Mouse (Mus musculus): Measurements from ENCODE around the gene Naip5. TPM values are rescaled to one million over a fixed set of nuclear protein-coding genes. Genes with fewer than 3 reads are reported as not detected.
"Not testable (repeated sequence)": the region's sequence is repeated elsewhere in the genome, so short reads cannot be mapped to it uniquely, and the experiment has no call there.

The Naip5 gene
- polyA plus RNA-seq (2016; fragmentation: Nextera tagmentation; extraction: Ambion mirVana) = not detected in 2 replicates

DNA sequence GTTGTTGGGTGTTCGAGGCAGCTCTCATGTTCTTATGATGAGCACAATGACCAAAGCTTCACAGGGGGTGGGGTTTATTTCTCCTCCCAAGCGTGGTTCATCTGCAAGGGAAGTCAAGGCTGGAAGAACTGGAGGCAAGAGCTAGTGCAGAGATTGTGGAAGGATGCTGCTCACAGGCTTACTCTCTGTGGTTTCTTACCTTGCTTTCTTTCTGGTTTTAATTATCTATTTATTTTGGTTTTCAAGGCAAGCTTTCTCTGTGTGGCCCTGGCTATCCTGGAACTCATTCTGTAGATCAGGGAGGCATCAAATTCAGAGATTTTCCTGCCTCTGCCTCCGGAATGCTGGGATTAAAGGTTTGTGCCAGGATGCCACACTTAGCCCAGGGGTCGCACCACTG lies at the start of gene Naip5:
Gene Naip5, minus strand, starts transcription at position 101 of the 400 bp plus-strand sequence.
- not testable (repeated sequence) for H3K27ac ChIP-seq; H3K4me2 ChIP-seq; H3K9ac ChIP-seq; H3K9me3 ChIP-seq; H3K4me1 ChIP-seq; H3K36me3 ChIP-seq (replicated peaks); H3K27me3 ChIP-seq; H3K4me3 ChIP-seq (replicated peaks); ATAC-seq (ENCODE audit: low FRiP score)
- WGBS = 81% methylated on average over 4 of the region's 4 CpGs

DNA sequence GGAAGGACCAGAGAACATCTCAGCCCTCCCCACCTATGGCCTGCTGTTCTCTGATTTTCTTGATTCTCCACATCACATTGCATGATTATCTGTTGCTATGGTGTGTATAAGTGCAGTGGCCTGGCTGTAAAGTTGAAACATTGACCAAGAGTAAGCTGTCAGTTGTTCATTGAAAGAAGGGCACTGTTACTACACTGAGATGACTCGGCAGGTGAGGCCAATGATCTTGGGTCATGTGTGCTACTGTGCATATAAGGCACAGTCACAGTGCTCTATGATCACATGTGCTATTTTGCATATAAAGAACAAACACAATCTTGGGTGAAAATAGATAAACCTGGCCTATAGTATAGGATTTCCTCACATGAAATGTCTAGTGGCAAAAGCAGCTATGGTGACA lies 38.5 kb upstream of the Naip5 start:
- WGBS = 85% methylated on average over 1 of the region's 1 CpGs
- Histone ChIP-seq H3K27ac (no peak overlapping the region), H3K27me3 (no peaks in the 10 kb centered on the region), H3K4me1 (no peaks in the 10 kb centered on the region), H3K9me3 (no peaks in the 10 kb centered on the region), H3K4me2 (no peak overlapping the region), H3K9ac (no peak overlapping the region), H3K4me3 (replicated peaks) (no peak overlapping the region), H3K36me3 (replicated peaks) (no peaks in the 10 kb centered on the region)
- ATAC-seq (ENCODE audit: low FRiP score) = no peak

DNA sequence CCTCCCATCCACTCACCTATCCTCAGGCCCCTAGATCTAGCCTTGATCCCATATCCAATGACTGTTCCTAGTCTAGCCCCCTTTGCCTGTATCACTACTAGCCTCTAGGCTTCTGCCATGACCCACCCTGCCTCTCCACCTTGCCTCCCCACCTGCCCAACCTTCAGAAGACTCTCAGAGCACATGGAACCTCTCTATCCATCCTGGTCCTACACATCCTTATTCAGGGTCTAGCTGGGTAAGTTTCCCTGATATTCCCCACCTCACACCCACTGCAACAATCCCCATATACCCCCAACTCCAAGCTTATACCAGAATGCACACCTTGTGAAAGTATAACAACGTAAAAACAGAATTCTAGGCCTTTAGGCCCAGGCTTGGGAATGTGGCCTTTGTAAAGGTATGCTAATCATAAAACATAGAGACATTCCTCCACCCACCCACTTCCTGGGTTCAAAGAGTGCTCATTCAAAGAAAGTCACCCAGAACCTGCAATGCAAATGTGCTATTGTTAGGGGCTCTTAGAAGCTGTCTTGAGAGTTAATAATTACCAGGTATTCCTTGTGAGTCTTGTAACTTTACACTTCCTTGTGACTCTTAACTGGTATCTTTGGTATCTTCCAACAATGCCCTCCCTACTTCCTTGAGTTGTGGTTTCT lies 25.5 kb upstream of the Naip5 start:
- WGBS = no CpG with 5 or more reads among the region's 1 CpGs
- H3K4me1 ChIP-seq; H3K9ac ChIP-seq; ATAC-seq (ENCODE audit: low FRiP score); H3K4me3 ChIP-seq (replicated peaks); H3K36me3 ChIP-seq (replicated peaks); H3K27me3 ChIP-seq; H3K27ac ChIP-seq; H3K4me2 ChIP-seq; H3K9me3 ChIP-seq: not testable (repeated sequence)

DNA sequence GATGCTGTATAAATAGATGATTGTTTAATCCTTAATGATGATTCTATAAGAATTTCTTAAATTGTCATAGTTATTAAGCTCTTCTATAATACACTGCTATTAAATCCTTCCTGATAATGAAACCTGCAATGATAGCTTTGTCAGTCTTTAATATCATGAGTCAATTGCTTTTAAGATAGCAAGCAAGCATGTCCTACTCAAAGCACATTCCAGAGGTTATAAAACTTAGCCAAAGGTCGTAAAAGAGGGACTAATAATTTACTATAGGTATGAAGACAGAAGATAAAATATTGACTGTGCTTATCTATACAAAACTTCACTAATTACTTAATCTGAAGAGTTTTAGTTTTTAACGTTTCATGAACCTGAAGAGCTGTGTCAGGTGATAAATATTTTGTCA lies 10.9 kb upstream of the Naip5 start:
- not testable (repeated sequence) for H3K9ac ChIP-seq; H3K27ac ChIP-seq; H3K4me1 ChIP-seq; H3K9me3 ChIP-seq; H3K4me2 ChIP-seq; H3K36me3 ChIP-seq (replicated peaks); ATAC-seq (ENCODE audit: low FRiP score); H3K4me3 ChIP-seq (replicated peaks); H3K27me3 ChIP-seq
- 83% methylated on average over 2 of the region's 2 CpGs for WGBS

DNA sequence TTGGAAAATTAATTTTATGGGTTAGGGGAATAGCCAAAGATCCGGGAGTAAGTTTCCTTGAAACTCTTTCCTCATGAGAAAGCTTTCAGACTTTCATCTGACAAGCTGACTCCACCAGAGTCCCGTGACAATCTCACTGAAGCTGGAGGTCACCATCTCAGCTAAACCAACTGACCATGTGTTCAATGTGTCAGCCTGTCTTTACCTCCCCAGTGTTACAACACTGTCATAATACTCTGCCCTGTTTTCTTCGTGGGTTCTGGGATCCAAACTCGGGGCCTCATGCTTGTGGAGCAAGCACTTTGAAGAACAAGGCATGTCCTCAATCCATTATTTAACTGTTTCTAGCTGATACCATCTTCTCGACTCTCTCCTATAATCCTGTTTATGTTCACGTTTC lies 9.8 kb upstream of the Naip5 start:
- ATAC-seq (ENCODE audit: low FRiP score); H3K4me3 ChIP-seq (replicated peaks); H3K36me3 ChIP-seq (replicated peaks); H3K9me3 ChIP-seq; H3K4me2 ChIP-seq; H3K27ac ChIP-seq; H3K9ac ChIP-seq; H3K27me3 ChIP-seq; H3K4me1 ChIP-seq: not testable (repeated sequence)
- WGBS = 89% methylated on average over 6 of the region's 6 CpGs

DNA sequence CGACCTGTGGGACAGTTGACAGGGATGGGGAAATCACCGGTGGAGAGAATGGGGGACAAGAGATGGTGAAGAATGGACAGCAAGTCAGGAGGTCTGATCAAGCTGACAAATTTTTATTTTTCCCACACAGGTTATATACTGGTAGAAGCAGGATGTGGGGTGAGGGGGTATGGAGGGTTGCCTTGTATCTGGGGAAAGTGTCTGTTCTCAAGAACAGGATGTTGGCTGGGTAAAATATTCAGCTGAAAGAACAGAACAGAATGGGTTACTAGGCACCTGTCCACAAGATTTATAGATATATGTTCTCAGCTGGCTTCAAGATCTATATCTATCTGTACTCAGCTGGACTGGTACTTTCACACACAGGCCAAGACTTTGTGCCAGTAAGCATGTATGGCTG lies 5.8 kb upstream of the Naip5 start:
- not testable (repeated sequence) for H3K4me3 ChIP-seq (replicated peaks); H3K27ac ChIP-seq; H3K4me1 ChIP-seq; H3K4me2 ChIP-seq; H3K36me3 ChIP-seq (replicated peaks); H3K9me3 ChIP-seq; ATAC-seq (ENCODE audit: low FRiP score); H3K9ac ChIP-seq; H3K27me3 ChIP-seq
- 76% methylated on average over 2 of the region's 2 CpGs for WGBS

DNA sequence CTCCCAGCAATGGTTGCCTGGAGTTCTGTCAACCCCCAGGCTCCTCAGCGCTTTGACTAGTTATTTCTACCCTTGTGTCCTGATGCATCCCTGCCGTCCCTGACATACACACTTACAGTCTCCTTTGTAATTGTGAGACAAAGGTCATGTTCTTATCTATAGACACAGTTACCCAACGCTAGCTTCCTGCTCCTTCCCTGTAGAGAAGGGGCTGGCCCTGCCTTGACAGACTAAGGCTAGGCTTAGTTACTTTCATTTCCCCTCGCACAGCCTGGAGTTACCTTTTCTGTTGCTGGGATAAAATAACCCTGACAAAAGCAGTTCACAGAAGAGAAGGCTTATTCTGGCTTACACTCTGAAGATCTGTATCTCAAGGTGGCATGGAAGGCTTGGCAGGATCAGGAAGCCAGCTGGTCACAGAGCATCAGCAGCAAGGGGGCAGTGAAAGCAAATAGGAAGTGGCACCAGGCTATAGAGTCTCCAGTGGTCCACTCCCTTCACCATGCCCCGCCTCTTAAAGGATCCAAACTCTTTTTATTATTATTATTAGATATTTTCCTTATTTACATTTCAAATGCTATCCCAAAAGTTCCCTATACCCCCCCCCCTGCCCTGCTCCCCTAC lies 885 bp upstream of the Naip5 start:
- H3K27me3 ChIP-seq; ATAC-seq (ENCODE audit: low FRiP score); H3K27ac ChIP-seq; H3K4me1 ChIP-seq; H3K9ac ChIP-seq; H3K4me3 ChIP-seq (replicated peaks); H3K9me3 ChIP-seq; H3K4me2 ChIP-seq; H3K36me3 ChIP-seq (replicated peaks): not testable (repeated sequence)
- WGBS = 71% methylated on average over 5 of the region's 5 CpGs

DNA sequence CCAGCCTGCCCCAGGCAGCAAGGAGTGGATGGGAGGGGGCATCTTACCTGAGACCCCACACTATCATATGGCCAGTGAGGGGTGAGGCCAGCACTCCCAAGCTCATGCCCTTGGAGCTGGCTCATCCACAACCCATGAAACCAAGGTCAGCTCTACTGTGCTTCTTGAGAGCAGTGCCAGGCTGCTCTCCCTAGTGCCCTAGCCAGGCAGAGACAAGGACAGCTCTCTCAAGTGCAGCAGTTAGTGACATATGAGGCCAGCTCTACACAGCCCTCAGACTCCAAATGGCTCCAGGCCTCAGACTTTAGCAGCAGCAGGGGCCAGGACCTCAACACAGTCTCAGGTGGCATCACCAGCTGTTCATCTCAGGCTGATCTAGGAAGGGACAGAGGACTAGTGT lies 2.4 kb downstream of the Naip5 start:
- Histone ChIP-seq H3K4me2 (no peak overlapping the region), H3K4me3 (replicated peaks) (no peak overlapping the region), H3K27ac (no peak overlapping the region), H3K9me3 (no peaks in the 10 kb centered on the region), H3K4me1 (no peaks in the 10 kb centered on the region), H3K27me3 (no peaks in the 10 kb centered on the region), H3K36me3 (replicated peaks) (no peaks in the 10 kb centered on the region), H3K9ac (no peak overlapping the region)
- ATAC-seq (ENCODE audit: low FRiP score) = no peak

DNA sequence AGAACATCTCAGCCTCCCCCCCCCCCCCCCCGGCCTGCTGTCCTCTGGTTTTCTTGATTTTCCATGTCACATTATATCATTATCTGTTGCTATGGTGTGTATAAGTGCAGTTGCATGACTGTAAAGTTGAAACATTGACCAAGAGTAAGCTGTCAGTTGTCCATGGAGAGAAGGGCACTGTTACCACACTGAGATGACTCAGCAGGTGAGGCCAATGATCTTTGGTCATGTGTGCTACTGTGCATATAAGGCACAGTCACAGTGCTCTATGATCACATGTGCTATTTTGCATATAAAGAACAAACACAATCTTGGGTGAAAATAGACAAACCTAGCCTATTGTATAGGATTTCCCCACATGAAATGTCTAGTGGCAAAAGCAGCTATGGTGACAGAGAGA lies 32.4 kb downstream of the Naip5 start:
- H3K9me3 ChIP-seq; H3K27me3 ChIP-seq; H3K9ac ChIP-seq; H3K4me1 ChIP-seq; H3K4me3 ChIP-seq (replicated peaks); H3K4me2 ChIP-seq; H3K36me3 ChIP-seq (replicated peaks); H3K27ac ChIP-seq; ATAC-seq (ENCODE audit: low FRiP score): not testable (repeated sequence)
- WGBS = 67% methylated on average over 1 of the region's 1 CpGs

DNA sequence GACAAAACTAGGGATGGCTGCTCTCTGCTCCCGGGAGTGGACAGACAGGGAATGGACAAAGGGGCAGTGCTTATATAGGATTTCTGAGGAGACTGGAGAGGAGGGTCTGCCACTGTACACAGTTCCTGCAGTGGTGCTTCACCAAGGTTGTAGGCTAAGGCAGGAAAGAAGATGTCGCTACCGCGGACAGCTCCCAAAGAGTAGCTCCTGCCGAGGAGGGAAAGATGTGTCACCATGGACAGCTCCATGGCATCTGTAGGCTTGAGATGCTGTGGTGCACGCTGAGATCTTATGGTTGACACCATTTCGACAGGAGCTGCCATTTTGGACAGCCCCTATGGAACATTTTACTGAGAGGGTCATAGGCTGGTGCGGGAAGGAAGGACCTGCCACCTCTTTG lies 35.6 kb downstream of the Naip5 start:
- Histone ChIP-seq H3K4me3 (replicated peaks) (no peak overlapping the region), H3K9ac (no peak overlapping the region), H3K27ac (no peak overlapping the region), H3K36me3 (replicated peaks) (no peaks in the 10 kb centered on the region), H3K4me2 (no peak overlapping the region), H3K27me3 (no peaks in the 10 kb centered on the region), H3K9me3 (no peaks in the 10 kb centered on the region), H3K4me1 (no peaks in the 10 kb centered on the region)
- 33% methylated on average over 8 of the region's 8 CpGs for WGBS
- no peak for ATAC-seq (ENCODE audit: low FRiP score)

DNA sequence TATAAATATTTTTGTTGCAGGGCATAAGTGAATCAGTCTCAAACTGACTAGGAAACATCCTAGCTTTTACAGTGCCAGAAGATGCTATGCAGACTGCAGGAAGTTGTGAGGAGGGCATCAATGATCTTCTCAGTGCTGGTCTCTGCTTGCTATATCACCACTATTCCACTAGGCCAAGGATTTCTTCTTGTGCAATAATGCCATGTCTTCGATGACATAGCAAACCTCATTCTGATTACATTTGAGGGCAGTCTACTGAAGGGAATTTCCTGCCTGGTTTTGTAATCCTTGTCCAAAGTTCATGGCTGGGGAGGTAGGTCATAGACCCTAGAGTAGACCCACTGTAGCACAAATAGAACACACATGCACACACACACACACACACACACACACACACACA lies 42.8 kb downstream of the Naip5 start:
- Histone ChIP-seq H3K4me2 (no peak overlapping the region), H3K27me3 (no peaks in the 10 kb centered on the region), H3K27ac (no peak overlapping the region), H3K4me1 (no peaks in the 10 kb centered on the region), H3K9me3 (no peaks in the 10 kb centered on the region), H3K9ac (no peak overlapping the region), H3K36me3 (replicated peaks) (no peaks in the 10 kb centered on the region), H3K4me3 (replicated peaks) (no peak overlapping the region)
- 97% methylated on average over 1 of the region's 1 CpGs for WGBS
- no peak for ATAC-seq (ENCODE audit: low FRiP score)

DNA sequence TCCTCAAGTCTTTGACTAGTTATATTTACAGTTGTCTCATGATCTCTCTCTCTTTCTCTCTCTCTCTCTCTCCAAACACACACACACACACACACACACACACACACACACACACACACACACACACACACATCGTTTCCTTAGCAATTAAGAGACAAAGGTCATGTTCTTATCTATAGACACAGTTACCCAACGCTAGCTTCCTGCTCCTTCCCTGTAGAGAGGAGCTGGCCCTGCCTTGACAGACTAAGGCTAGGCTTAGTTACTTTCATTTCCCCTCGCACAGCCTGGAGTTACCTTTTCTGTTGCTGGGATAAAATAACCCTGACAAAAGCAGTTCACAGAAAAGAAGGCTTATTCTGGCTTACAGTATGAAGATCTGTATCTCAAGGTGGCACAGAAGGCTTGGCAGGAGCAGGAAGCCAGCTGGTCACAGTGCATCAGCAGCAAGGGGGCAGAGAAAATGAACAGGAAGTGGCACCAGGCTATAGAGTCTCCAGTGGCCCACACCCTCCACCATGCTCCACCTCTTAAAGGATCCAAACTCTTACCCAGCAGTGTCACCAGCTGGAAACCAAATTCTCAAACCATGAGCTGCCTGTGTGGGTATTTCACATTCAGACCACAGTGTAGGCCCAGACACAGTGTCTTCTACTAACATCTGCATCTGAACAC lies 44.3 kb downstream of the Naip5 start, which contains the start of gene Naip2:
Gene Naip2, minus strand, starts transcription at position 434 of the 675 bp plus-strand sequence.
- not testable (repeated sequence) for ATAC-seq (ENCODE audit: low FRiP score); H3K36me3 ChIP-seq (replicated peaks); H3K27ac ChIP-seq; H3K4me3 ChIP-seq (replicated peaks); H3K9me3 ChIP-seq; H3K9ac ChIP-seq; H3K27me3 ChIP-seq; H3K4me2 ChIP-seq; H3K4me1 ChIP-seq
- 76% methylated on average over 3 of the region's 3 CpGs for WGBS

DNA sequence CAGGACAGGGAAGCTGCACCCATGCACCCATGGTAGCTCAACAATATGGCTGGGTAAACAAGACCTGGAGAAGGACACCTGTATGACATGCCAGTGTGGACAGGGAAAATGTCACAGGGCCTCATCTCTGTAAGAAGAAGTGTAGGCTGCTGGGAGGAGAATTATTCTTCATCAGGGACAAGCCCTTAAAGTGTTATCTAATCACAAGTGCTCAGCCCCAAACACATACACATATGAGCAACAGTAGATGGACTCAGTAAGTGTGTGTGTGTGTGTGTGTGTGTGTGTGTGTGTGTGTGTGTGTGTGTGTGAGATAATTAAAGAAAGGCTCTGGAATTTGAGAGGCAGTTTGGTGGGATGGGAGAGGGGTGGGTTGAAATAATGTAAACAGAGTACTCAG lies 45.3 kb downstream of the Naip5 start:
- H3K4me2 ChIP-seq = no peak overlapping the region
- H3K9me3 ChIP-seq = no peaks in the 10 kb centered on the region
- no peaks in the 10 kb centered on the region for H3K4me1 ChIP-seq
- H3K27me3 ChIP-seq = no peaks in the 10 kb centered on the region
- H3K4me3 ChIP-seq (replicated peaks) = no peak overlapping the region
- H3K9ac ChIP-seq = no peak overlapping the region
- H3K27ac ChIP-seq = no peak overlapping the region
- H3K36me3 ChIP-seq (replicated peaks) = no peaks in the 10 kb centered on the region
- ATAC-seq (ENCODE audit: low FRiP score) = no peak
